Mouse (Mus musculus) gastrocnemius, adult 18-20 months (tissue): ENCODE results near the gene Fam24a. TPM values are rescaled to one million over a fixed set of nuclear protein-coding genes. Genes with fewer than 3 reads are reported as not detected.

Experiments used
- DNase-seq: peaks from one replicate; pipeline ENCODE4 v3.0.0; 2021; ENCODE audit warnings: low spot score
- long read RNA-seq, 2 experiments: library from polyadenylated mRNA; stranded (forward); transcript quantifications; one replicate each; pipeline ENCODE4 v2.0.0; 2021
- total RNA-seq, 2 experiments: library from RNA; stranded (reverse); gene quantifications; 2 replicates each; pipeline ENCODE4 v1.2.3; 2021

Gene Fam24a
- not detected for total RNA-seq
- long read RNA-seq, experiment 1: 0 reads
- long read RNA-seq, experiment 2: 0 reads

DNA sequence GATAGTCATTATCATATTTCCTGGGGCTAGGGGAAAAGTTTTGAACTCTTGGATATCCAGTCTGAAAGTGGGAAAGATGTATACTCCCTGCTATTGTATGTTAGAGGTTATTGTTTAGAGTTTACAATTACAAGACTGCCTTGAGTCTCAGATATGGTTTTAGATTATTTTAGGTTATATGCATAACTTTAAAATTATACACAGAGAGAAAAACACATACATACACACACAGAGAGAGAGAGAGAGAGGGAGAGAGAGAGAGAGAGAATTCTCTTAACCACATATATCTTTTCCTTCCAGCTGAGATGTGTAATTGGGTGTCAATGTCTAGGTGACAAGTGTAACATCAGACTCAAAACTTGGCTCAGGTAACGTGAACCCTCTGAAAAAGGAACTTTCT, at the start of gene Fam24a:
Gene Fam24a, plus strand, starts transcription at position 301 of the 400 bp plus-strand sequence.
- no peak for DNase-seq

DNA sequence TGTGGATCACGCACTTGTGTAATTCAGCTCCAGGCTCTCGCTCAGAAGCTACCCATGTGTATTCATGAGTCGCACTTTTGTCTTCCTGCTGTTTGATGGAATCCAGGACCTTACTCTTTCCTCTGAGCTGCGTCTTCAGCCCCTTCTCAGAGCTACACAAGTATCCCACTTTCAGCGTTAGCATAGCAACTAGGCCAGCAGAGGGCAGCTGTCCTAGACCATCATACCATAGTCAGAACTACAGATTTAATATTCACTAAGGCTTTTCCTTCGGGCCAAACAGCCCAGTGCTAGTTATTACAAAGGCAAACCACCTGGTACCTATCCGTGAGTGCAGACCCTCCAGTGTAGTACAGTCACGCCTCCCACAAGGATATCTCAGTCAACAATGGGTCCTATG, 36.5 kb upstream of the Fam24a start:
- DNase-seq: no peak

DNA sequence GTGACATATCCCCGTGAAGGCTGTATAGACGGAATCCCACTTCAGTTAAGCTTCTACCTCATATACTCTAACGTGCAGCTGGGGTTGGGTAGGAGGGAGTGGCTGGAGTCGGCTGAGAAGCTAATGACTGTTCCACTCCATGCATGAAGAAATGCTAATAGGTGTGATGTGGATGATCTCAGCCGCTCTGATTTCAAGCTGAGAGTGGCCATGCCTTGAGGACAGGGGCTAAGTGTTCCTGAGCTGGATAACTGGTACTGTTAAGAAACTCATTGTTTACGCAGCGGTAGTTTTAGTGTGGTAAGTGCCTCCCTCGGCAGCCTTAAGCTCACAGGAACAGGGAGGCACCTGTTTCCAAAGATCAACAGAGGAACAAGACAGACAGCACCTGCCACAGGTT, 30.3 kb upstream of the Fam24a start:
- no peak for DNase-seq

- no peak for DNase-seq
These were observed 26.9 kb upstream of the Fam24a start for GRCm38 (mm10) chr7:131306733-131307132.

DNA sequence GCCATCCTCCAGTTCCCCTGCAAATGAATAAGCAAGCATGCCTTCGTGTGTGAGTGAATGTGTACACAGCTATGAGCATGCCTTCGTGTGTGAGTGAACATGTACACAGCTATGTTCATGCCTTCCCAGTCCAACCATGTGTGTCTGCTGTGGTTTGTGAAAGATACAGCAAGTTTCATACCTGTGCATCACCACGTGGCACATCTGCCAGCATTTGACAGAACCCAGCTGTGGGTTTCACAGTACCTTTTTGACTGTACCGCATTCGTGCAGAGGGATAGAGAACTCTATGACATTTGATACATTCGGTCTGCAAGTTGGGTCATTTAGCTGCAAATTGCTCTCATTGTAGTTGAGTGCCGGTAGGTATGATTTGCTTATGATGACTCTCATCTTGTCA, 19.2 kb upstream of the Fam24a start:
- DNase-seq: no peak

- no peak for DNase-seq
These were observed 16.1 kb upstream of the Fam24a start for GRCm38 (mm10) chr7:131317587-131317986.

DNA sequence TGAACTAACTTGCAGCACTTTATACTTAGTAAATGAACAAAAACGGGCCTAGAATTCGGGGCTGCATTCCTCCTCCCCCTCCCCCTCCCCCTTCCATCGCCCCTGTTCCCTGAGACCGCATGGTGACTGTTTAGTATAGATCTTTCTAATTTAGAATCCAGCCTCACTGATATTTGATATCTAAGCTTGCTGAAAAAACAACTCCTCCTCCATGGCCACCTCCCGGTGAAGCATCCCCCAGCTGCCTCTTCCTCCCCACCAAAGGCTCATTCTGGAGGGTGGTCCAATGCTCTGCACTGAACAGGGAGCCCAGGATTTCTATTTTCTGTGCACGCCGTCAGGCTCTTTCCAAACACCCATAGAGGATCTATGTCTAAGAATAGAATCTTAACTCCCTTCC, 15.3 kb upstream of the Fam24a start:
- DNase-seq: no peak

DNA sequence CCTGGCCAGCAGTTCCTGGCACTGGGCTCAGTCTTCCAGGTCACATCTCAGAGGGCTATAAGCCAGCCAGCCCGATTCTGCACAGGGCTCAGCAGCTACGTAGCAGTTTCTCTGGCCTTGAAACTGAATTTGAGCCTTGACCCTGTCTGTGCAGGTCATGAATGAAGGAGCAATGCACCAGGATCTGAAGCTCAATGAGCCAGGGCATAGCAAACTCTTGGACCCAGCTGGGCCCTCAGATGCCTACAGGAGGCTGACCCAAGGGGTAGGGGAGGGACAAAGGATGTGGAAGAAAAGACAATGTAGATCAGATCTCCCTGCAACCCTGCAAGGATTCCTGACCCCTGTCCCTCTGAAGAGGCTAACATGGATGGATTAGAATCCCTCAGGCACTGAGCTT, 11.5 kb upstream of the Fam24a start, which contains the start of gene Cuzd1:
Gene Cuzd1, minus strand, starts transcription at position 101 of the 400 bp plus-strand sequence.
- DNase-seq: peak; percentile 22

DNA sequence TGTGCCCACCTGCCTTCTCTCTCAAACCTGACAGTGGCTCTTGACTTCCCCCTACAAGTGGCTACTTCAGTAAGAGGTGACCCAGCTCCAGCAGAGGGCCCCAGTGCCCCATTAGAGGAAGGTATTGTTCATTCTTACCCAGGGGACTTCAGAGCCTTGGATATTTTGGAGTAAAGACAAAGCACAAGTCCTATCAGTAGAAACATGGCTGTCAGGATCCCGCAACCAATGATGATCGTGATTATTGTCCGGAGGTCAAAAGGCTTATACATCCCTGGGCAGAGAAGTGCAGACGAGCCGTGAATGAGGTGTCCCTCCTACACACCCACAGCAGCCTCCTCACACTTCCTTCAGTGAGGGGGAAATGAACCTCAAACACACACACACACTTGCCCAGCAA, 6.6 kb upstream of the Fam24a start:
- DNase-seq: no peak

GRCm38 (mm10) chr7:131329416-131329815, 4.2 kb upstream of the Fam24a start, which contains the start of gene Fam24b:
Gene Fam24b, minus strand, starts transcription at chr7:131329516.
- no peak for DNase-seq

DNA sequence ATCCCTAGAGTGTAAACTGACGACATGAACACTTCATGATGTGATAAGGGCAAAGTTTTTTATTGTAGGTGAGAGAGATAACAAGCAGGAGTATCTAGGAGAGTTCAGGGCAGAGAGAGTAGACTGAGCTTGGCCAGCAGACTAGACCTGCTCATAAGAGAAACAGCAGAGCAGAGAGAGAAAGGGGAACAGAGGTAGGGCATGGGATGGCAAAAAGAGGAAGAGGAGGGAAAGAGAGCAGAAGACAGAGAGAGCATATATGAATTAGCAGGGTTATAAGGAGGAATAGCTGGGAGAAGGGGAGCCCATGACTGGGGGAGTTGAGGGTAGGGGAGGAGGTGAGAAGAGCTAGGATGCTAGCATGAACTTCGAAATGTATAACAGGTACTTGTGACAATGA, 2.0 kb upstream of the Fam24a start:
- no peak for DNase-seq

DNA sequence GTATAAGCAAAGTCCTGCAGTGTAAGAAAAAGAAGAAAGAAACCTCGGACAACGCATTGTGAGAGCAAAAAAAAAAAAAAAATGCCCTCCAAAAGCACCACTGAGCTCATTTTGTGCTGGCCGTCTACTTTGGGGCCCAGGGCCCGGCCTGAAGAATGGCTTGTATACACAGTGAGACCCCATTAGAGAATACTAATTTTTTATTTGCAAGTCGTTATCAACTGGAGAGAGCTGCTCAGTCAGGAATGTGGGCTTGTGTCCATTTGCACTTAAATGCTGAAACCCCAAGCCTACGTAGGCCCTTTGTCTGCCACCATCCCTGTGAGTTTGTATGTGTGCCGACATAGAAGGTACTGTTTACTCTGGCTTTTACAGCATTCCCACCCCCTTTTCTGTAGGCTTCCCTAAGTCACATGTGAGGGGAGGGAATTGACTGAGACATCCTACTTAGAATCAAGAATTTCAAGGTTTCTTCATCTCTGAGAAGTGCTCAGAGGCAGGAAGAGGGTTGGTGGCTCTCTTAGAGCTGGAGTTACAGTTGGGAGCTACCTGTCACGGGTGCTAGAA, 3.9 kb downstream of the Fam24a start:
- DNase-seq: no peak

- peak; percentile 41 for DNase-seq
These were observed 12.3 kb downstream of the Fam24a start for GRCm38 (mm10) chr7:131345856-131346541.

- no peak for DNase-seq
These were observed 22.4 kb downstream of the Fam24a start for GRCm38 (mm10) chr7:131356105-131356504.

DNA sequence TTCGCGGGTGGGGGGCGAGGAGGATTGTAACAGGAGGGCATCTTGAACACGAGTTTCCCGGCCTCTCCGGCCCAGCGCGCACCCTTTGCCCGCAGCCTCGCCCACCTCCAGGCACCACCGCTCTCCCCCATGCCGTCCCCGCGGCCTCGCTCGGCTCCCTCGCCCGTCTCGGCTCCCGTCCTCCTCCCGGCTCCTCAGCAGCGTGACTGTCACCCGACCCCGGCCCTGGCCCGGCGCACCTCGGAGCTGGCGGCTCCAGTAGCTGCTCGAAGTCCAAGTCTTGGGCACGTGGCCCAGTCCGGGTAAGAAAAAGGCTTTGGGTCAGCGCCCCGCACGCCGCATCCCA, 28.6 kb downstream of the Fam24a start:
- DNase-seq: no peak

DNA sequence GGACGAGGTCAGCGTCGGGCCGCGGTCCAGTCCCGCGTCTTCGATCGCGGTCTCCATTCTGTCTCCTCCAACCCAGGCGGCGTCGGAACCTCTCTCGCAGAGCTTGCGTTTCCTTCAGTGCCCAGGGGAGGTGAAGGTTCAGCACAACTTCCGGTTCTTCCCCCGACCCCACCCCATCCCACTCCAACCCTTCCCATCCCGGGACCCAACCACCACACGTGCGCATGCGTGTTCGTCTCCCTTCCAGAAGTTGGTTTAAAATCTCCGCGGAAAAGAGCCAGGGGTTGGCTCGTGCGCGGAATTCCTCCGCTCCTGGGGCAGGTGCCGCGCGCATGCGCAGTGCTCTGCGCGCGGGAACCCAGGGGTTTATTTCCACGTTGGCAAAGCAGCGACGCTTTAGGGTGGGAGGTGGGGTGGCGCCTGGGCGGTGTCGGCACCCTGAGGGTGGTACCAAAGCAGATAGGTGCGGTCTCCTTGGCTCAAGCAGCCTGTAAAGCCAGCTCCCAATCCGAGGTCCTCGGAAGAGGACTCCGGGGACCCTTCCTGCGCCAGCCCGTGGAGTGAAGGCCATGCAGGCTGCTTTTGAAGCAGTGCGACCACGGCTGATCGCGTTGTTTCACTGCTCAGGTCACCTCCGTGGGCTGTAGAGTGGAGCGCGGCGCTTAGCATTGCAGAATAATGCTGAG, 29.1 kb downstream of the Fam24a start, which contains the start of gene 2310057M21Rik:
Gene 2310057M21Rik, minus strand, starts transcription at position 145 of the 686 bp plus-strand sequence.
- peak; percentile 95 for DNase-seq

DNA sequence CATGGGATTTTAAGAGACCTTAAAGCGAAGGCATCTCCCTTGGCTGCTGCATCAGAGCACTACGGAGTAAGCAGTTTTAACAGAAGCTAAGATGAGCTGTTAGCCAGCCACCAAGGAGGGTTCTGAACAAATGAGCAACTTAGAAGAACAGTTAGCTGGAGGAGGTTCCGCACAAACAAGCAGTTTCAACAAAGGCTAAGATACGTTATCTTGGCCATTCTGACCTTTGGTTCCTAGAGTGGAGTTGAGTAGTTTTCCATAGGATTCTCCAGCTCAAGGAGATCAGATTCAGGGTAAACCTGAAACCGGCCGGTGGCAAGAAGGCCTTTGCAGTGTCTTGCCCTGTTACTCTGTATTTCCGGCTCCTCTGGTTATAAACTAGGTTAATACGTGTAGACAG, 30.5 kb downstream of the Fam24a start:
- DNase-seq: no peak

DNA sequence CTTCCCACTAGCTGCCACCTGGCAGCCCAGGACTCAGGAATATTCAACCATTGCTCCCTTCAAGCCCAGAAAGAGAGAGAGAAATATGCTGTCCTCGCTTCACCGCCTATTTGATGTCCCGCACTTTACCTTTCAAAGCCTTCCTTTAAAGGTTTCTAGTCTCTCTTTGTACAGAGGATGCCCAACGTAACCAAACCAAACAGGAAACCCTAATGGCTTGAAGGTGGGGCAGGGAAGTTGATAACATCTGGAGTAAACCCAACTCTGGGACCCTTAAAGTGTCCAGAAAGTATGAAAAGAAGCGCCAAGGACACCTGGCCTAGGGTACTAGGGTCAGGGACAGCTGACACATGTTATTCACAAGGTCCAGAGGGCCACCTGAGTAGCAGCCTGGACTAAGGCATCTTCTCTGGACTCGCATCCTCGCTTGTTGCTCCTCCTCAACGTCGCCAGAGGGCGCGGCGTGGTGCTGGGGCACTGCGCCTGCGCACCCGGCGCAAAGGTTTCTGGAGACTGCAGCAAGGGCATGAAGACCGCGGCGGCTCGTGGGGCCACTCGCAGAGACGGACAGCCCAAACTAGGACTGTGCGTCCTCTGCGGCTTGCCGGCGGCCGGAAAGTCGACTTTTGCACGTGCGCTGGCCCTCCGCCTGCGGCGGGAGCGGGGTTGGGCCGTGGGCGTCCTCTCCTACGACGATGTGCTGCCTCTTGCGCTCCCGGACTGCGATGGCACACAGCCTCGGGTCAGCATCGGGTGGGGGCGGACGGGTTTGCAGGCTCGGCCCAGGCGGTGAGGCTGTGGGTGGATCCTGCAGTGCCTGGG, 37.2 kb downstream of the Fam24a start, which contains the start of gene Pstk:
Gene Pstk, plus strand, starts transcription at position 494 of the 822 bp plus-strand sequence.
- DNase-seq: peak; percentile 87

DNA sequence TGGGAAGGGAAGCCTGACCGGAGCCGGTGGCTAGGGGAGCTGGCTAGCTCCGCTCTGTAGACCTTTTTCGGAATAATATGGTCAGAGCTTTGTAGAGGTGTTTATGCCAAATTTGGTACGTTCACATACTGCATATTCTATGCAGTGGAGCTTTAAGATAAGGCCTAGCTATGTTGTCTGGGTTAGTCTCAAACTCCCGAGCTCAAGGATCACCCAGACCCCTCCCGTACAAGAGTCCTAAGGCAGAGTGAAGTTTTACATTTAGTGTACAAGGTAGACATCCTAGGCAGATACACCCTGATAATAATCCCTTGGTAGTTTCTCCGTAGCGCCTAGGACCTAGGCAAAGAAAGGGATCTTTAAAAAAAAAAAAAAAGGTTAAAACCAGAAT, 37.8 kb downstream of the Fam24a start:
- no peak for DNase-seq

- no peak for DNase-seq
These were observed 38.4 kb downstream of the Fam24a start for GRCm38 (mm10) chr7:131371880-131372651.
